Mouse (Mus musculus): ENCODE results near the gene Abhd8. TPM values are rescaled to one million over a fixed set of nuclear protein-coding genes. Genes with fewer than 3 reads are reported as not detected.

The Abhd8 gene
- polyA plus RNA-seq, 1 experiment: 73.6 TPM

DNA sequence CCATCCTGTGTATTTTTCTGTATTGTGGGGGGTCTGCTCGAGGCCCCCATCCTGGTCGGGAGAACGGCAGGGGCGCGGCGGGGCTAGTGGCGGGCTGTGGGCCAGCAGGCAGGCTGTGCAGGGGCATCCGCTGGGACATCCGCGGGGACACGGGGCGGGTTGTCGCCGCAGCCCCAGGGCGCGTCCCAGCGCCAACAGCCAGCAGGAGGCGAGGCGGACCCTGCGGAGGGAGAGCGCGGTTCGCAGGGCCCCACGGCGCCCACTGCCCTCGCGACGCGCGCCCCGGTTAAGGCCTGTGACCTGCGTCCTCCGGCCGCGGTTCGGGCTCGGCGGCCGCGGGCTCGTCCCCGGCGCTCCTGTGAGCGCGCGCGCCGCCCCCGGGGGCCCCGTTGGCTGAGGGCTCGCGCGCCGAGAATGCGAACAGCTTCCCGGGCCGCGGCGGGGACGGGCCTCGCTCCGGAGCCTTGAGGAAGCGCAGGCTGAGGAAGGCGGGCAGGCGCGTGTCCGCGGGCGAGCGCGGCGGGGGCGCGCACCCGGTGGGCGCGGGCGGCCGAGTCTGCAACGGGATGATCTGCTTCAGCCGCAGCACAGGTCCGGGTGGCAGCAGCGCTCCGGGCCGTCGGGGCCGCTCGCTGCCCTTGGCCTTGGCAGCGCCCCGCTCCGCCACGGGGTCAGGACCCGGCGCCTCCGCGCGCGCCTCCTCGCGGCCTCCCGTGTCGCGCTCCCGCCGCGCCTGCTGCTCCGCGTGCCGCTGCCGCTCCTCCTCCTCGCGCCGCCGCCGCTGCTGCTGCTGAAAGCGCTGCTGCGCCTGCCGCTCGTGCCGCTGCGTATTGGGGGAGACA, 12.9 kb upstream of the Abhd8 start:
- peak; percentile 47 for TF ChIP-seq CTCF (IDR thresholded peaks at IDR 0.05; ENCODE audit: control insufficient read depth, insufficient read depth, insufficient read length)
- no peak for TF ChIP-seq FOSL1 (IDR thresholded peaks at IDR 0.05; ENCODE audit: insufficient read depth, low read length, poor library complexity, severe bottlenecking)
- Histone ChIP-seq H3K79me2 (ENCODE audit: control insufficient read depth, insufficient read depth) (peaks cover 11% of the 10 kb centered on the region), H3K27me3 (ENCODE audit: control insufficient read depth, insufficient read depth, insufficient read length) (no peaks in the 10 kb centered on the region), H3K79me3 (ENCODE audit: low read depth) (peaks cover 2% of the 10 kb centered on the region), H3ac (ENCODE audit: control insufficient read depth, insufficient read length, low read depth) (peak overlapping the region; percentile 82), H3K36me3 (ENCODE audit: control insufficient read depth, insufficient read depth) (peaks cover 33% of the 10 kb centered on the region), H3K4me3 (ENCODE audit: insufficient read depth, poor library complexity, severe bottlenecking) (peak overlapping the region; percentile 29)

DNA sequence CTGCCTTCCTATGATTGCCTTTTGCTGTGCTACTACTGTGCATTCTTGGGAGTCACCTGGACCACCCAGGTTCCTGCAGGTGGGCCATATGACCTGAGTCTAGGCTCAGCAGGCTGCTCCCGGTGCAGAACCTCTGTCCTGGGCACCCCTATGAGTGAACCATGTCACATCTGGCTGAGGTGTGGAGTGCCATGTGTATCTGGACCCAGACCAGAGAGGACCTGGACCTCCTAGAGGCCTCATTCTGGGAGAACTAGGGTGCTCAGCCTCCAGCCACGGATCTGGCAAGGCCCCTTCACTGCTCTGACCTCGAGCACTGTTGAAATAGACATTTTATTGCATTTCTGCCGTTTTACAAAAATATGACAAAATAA, 12.2 kb upstream of the Abhd8 start:
- Histone ChIP-seq H3ac (ENCODE audit: control insufficient read depth, insufficient read length, low read depth) (no peak overlapping the region), H3K36me3 (ENCODE audit: control insufficient read depth, insufficient read depth) (peaks cover 34% of the 10 kb centered on the region), H3K27me3 (ENCODE audit: control insufficient read depth, insufficient read depth, insufficient read length) (no peaks in the 10 kb centered on the region), H3K79me2 (ENCODE audit: control insufficient read depth, insufficient read depth) (peaks cover 17% of the 10 kb centered on the region), H3K79me3 (ENCODE audit: low read depth) (peaks cover 4% of the 10 kb centered on the region), H3K4me3 (ENCODE audit: insufficient read depth, poor library complexity, severe bottlenecking) (no peak overlapping the region)
- no peak for TF ChIP-seq MYOG (IDR thresholded peaks at IDR 0.05; ENCODE audit: control insufficient read depth, extremely low read depth, insufficient read length)
- TF ChIP-seq MAX (IDR thresholded peaks at IDR 0.05): no peak
- no peak for TF ChIP-seq USF1 (IDR thresholded peaks at IDR 0.05; ENCODE audit: low read depth)
- no peak for TF ChIP-seq CTCF (IDR thresholded peaks at IDR 0.05; ENCODE audit: control insufficient read depth, insufficient read depth, insufficient read length)
- TF ChIP-seq CEBPB (IDR thresholded peaks at IDR 0.05; ENCODE audit: low read depth): no peak
- TF ChIP-seq MYOD1 (IDR thresholded peaks at IDR 0.05; ENCODE audit: control insufficient read depth, insufficient read length, low read depth): no peak
- no peak for TF ChIP-seq FOSL1 (IDR thresholded peaks at IDR 0.05; ENCODE audit: insufficient read depth, low read length, poor library complexity, severe bottlenecking)

DNA sequence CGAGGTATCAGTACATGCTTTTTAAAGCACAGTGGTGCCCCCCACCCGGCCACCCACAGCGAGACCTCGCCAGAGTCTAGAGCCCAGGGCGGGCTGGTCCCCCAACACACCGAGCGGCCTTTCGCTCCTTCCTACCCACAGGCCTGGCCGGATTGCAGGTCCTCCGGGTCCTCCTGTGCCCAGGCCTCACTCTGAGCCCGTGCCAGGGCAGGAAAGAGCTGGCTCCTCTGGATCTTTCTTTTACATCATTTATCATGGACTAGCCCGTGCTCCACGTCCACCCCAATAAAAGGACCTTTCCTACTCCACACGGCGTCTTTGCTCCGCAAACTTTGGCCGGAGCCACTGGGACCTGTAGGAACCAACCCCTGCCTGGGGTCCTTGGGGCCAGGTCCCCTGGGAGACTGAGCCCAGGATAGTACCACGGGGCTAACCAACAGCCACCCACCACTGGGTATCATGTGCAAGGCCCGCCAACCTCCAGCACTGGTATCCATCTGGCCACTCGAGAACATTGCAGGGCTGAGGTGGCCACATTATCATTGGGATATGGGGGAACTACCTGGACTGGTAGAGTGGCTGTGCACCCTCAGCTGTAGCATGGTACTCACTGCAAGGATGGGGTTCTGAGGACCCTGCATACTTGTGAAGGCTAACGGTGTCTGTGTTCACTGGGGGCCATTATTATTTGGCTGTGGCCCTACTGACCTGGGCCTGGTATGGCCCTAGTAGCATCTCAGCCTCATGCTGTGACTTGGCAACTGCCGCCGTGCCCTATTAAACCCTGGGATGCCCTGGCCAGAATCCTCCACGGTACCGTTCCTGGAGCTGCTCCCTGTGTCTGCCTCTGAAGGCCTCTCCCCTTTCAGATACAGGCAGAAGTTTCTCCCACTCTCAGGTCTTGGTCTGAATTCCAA, 11.6 kb upstream of the Abhd8 start:
- H3K36me3 ChIP-seq (ENCODE audit: control insufficient read depth, insufficient read depth): peaks cover 34% of the 10 kb centered on the region
- TF ChIP-seq MYOG (IDR thresholded peaks at IDR 0.05; ENCODE audit: control insufficient read depth, extremely low read depth, insufficient read length): no peak
- TF ChIP-seq FOSL1 (IDR thresholded peaks at IDR 0.05; ENCODE audit: insufficient read depth, low read length, poor library complexity, severe bottlenecking): no peak
- no peak for TF ChIP-seq USF1 (IDR thresholded peaks at IDR 0.05; ENCODE audit: low read depth)
- no peak for TF ChIP-seq MYOD1 (IDR thresholded peaks at IDR 0.05; ENCODE audit: control insufficient read depth, insufficient read length, low read depth)
- no peak for TF ChIP-seq CEBPB (IDR thresholded peaks at IDR 0.05; ENCODE audit: low read depth)
- TF ChIP-seq MAX (IDR thresholded peaks at IDR 0.05): no peak
- TF ChIP-seq CTCF (IDR thresholded peaks at IDR 0.05; ENCODE audit: control insufficient read depth, insufficient read depth, insufficient read length): no peak
- no peaks in the 10 kb centered on the region for H3K27me3 ChIP-seq (ENCODE audit: control insufficient read depth, insufficient read depth, insufficient read length)
- peaks cover 23% of the 10 kb centered on the region for H3K79me2 ChIP-seq (ENCODE audit: control insufficient read depth, insufficient read depth)
- H3ac ChIP-seq (ENCODE audit: control insufficient read depth, insufficient read length, low read depth): no peak overlapping the region
- peaks cover 10% of the 10 kb centered on the region for H3K79me3 ChIP-seq (ENCODE audit: low read depth)
- H3K4me3 ChIP-seq (ENCODE audit: insufficient read depth, poor library complexity, severe bottlenecking): no peak overlapping the region

DNA sequence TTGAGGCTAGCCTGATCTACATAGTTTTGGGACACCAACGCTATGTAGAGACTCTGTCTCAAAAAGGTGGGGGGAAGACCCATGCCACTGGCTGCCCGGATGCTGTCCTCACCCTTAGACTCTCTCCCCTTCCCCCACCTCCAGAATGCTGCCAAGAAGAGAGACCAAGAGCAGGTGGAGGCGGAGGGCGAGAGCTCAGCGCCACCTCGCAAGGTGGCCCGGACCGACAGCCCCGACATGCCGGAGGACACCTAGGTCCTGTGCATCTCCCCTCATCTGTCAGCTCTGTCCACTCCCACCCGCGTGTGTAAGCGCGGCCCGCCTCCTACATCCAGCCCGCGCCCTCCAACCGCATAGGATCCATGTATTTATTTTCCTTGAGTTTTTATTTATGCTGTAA, 10.9 kb upstream of the Abhd8 start:
- peaks cover 17% of the 10 kb centered on the region for H3K79me3 ChIP-seq (ENCODE audit: low read depth)
- H3K36me3 ChIP-seq (ENCODE audit: control insufficient read depth, insufficient read depth): peaks cover 29% of the 10 kb centered on the region
- no peaks in the 10 kb centered on the region for H3K27me3 ChIP-seq (ENCODE audit: control insufficient read depth, insufficient read depth, insufficient read length)
- TF ChIP-seq USF1 (IDR thresholded peaks at IDR 0.05; ENCODE audit: low read depth) (no peak), MAX (IDR thresholded peaks at IDR 0.05) (no peak), CTCF (IDR thresholded peaks at IDR 0.05; ENCODE audit: control insufficient read depth, insufficient read depth, insufficient read length) (no peak), MYOG (IDR thresholded peaks at IDR 0.05; ENCODE audit: control insufficient read depth, extremely low read depth, insufficient read length) (no peak), CEBPB (IDR thresholded peaks at IDR 0.05; ENCODE audit: low read depth) (no peak), MYOD1 (IDR thresholded peaks at IDR 0.05; ENCODE audit: control insufficient read depth, insufficient read length, low read depth) (no peak), FOSL1 (IDR thresholded peaks at IDR 0.05; ENCODE audit: insufficient read depth, low read length, poor library complexity, severe bottlenecking) (no peak)
- no peak overlapping the region for H3ac ChIP-seq (ENCODE audit: control insufficient read depth, insufficient read length, low read depth)
- peaks cover 30% of the 10 kb centered on the region for H3K79me2 ChIP-seq (ENCODE audit: control insufficient read depth, insufficient read depth)
- no peak overlapping the region for H3K4me3 ChIP-seq (ENCODE audit: insufficient read depth, poor library complexity, severe bottlenecking)

DNA sequence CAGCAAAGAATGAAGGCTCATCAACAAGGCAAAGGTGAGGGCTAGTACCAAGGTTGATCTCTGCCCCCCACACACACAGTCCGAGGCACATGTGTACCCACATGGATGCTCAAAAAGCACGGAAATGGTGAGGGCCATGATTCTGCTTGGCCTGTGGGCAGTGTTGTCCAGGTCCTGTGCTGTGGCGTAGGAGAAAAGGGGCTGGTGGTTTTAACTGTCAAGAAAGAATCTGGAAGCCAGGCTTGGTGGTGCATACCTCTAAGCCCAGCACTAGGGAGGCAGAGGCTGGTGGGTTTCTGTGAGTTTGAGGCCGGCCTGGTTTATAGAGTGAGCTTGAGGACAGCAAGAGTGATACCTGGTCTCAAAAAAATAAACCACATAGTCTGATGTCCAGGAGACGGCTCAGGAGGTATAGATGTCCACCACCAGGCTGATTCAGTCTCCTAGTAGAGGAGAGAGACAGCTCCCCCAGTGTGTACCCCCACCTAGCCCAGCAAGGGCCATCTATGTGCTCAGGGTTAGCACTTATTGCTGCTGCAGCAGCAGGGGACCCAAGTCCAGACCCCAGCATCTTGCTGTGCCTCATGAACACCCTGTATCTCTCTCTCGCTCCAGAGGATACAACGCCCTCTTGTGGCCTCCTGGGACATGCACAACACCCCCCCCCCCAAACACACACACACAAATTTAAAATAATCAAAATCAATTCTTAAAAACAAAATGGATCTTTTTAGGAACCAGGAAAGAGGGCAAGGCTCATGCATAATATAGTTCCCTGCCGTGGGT, 9.3 kb upstream of the Abhd8 start:
- peaks cover 33% of the 10 kb centered on the region for H3K79me2 ChIP-seq (ENCODE audit: control insufficient read depth, insufficient read depth)
- H3ac ChIP-seq (ENCODE audit: control insufficient read depth, insufficient read length, low read depth): no peak overlapping the region
- no peaks in the 10 kb centered on the region for H3K27me3 ChIP-seq (ENCODE audit: control insufficient read depth, insufficient read depth, insufficient read length)
- TF ChIP-seq CEBPB (IDR thresholded peaks at IDR 0.05; ENCODE audit: low read depth) (no peak), MAX (IDR thresholded peaks at IDR 0.05) (no peak), CTCF (IDR thresholded peaks at IDR 0.05; ENCODE audit: control insufficient read depth, insufficient read depth, insufficient read length) (no peak), USF1 (IDR thresholded peaks at IDR 0.05; ENCODE audit: low read depth) (no peak), MYOD1 (IDR thresholded peaks at IDR 0.05; ENCODE audit: control insufficient read depth, insufficient read length, low read depth) (no peak), MYOG (IDR thresholded peaks at IDR 0.05; ENCODE audit: control insufficient read depth, extremely low read depth, insufficient read length) (no peak), FOSL1 (IDR thresholded peaks at IDR 0.05; ENCODE audit: insufficient read depth, low read length, poor library complexity, severe bottlenecking) (no peak)
- H3K36me3 ChIP-seq (ENCODE audit: control insufficient read depth, insufficient read depth): peaks cover 24% of the 10 kb centered on the region
- H3K79me3 ChIP-seq (ENCODE audit: low read depth): peaks cover 18% of the 10 kb centered on the region
- no peak overlapping the region for H3K4me3 ChIP-seq (ENCODE audit: insufficient read depth, poor library complexity, severe bottlenecking)

All from C2C12 (cell line).